Mouse (Mus musculus) olfactory bulb, adult 2 months (tissue): ENCODE results near the gene Lyl1. TPM values are rescaled to one million over a fixed set of nuclear protein-coding genes. Genes with fewer than 3 reads are reported as not detected.
"Not testable (repeated sequence)": the region's sequence is repeated elsewhere in the genome, so short reads cannot be mapped to it uniquely, and the experiment has no call there.

Source experiments
- H3K27ac ChIP-seq: fragments of 200-500 bp; 2 replicates; pipeline ENCODE4 v1.5.1; 2012; ENCODE audit warnings: low read depth, low read length; ENCODE audit not compliant: insufficient read depth
- H3K4me1 ChIP-seq: fragments of 200-500 bp; 2 replicates; pipeline ENCODE4 v1.6.1; 2012; ENCODE audit warnings: low read length; ENCODE audit not compliant: control insufficient read depth, insufficient read depth
- H3K4me3 ChIP-seq: fragments of 200-500 bp; 2 replicates; pipeline ENCODE4 v1.5.1; 2012; ENCODE audit warnings: mild to moderate bottlenecking, low read depth, low read length, moderate library complexity; ENCODE audit not compliant: insufficient read depth
- CTCF ChIP-seq: fragments of 200-500 bp; IDR thresholded peaks from 2 replicates; pipeline ENCODE4 v1.5.1; 2012; ENCODE audit warnings: low read depth, mild to moderate bottlenecking, low read length, moderate library complexity; ENCODE audit not compliant: insufficient read depth
- POLR2A ChIP-seq: fragments of 200-500 bp; IDR thresholded peaks from 2 replicates; pipeline ENCODE4 v1.6.1; 2012; ENCODE audit warnings: mild to moderate bottlenecking, low read depth, low read length, moderate library complexity; ENCODE audit not compliant: insufficient read depth
- WGBS: fragments of 180-500 bp; shearing (Covaris S2); methylation state at CpG from one replicate; pipeline ENCODE4 v1.1.7; 2018; 5-methylcytosine and 5-hydroxymethylcytosine counted together
- polyA plus RNA-seq: library from polyadenylated mRNA; stranded (reverse); fragments of >200 nt; gene quantifications from 2 replicates; pipeline ENCODE4 v1.2.4, GENCODE M21; 2012; ENCODE audit warnings: low replicate concordance; ENCODE audit not compliant: missing spikeins, insufficient read depth, insufficient read length

The Lyl1 gene
- polyA plus RNA-seq, 1 experiment: not detected

DNA sequence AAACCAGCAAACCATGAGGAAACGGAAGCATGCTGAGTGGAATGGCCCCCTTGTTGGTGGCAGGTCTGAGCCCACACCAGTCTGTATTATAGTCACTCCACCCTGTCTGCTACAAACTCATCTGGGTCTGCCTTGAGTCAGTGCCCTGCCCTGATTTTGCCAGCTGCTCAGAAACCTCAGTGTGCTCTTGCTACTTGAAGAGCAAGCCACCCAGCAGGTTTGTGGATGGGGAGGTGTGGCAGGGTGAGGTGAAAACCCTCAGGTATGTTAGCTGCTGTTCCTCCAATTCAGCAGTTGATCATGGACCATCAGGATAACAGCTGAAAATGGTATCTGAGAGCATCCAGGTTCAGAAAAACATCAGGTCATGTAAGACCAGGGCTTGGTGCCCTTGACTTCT is 33.2 kb upstream of the Lyl1 start:
- 56% methylated on average over 1 of the region's 1 CpGs for WGBS
- TF ChIP-seq CTCF: no peak
- TF ChIP-seq POLR2A: no peak
- Histone ChIP-seq H3K27ac (no peak overlapping the region), H3K4me1 (peaks cover 8% of the 10 kb centered on the region), H3K4me3 (no peak overlapping the region)

GRCm38 (mm10) chr8:84668731-84669485 is 32.3 kb upstream of the Lyl1 start:
- Histone ChIP-seq H3K4me3 (no peak overlapping the region), H3K27ac (no peak overlapping the region), H3K4me1 (peaks cover 4% of the 10 kb centered on the region; the same call in 1 of the 2 replicates)
- 75% methylated on average over 6 of the region's 6 CpGs for WGBS
- no peak for TF ChIP-seq POLR2A
- TF ChIP-seq CTCF: no peak

GRCm38 (mm10) chr8:84670295-84671006 is 30.8 kb upstream of the Lyl1 start:
- not testable (repeated sequence) for H3K4me3 ChIP-seq, H3K4me1 ChIP-seq, H3K27ac ChIP-seq
- WGBS: 93% methylated on average over 5 of the region's 5 CpGs

DNA sequence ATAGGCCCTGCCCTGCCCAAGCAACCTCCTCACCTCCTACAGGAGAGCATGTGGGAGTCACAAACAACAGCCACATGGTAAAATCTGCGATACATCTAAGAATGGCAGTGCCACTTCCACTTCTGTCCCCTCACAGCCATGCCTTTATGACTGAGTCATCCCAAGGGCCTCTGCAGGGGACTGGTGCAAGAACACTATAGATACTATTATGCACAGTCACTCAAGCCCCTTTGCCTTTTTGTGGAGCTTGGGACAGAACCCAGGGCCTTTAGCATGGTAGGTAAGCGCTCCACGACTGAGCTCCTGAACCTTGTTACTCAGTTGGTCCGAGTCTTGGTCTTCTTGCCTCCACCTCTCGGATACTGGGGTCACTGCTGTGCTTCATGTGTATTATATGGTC is 24.0 kb upstream of the Lyl1 start:
- Histone ChIP-seq H3K27ac (no peak overlapping the region), H3K4me1 (peaks cover 1% of the 10 kb centered on the region; the same call in 1 of the 2 replicates), H3K4me3 (no peak overlapping the region)
- TF ChIP-seq POLR2A: no peak
- no peak for TF ChIP-seq CTCF
- WGBS: 87% methylated on average over 5 of the region's 5 CpGs

GRCm38 (mm10) chr8:84681476-84681875 is 19.8 kb upstream of the Lyl1 start:
- 56% methylated on average over 2 of the region's 2 CpGs for WGBS
- H3K27ac ChIP-seq: no peak overlapping the region
- no peak for TF ChIP-seq POLR2A
- TF ChIP-seq CTCF: no peak

GRCm38 (mm10) chr8:84682257-84682656 is 19.0 kb upstream of the Lyl1 start:
- Histone ChIP-seq H3K4me3 (no peak overlapping the region), H3K27ac (no peak overlapping the region), H3K4me1 (peaks cover 22% of the 10 kb centered on the region)
- 77% methylated on average over 2 of the region's 2 CpGs for WGBS
- TF ChIP-seq POLR2A: no peak
- no peak for TF ChIP-seq CTCF

More at GRCm38 (mm10) chr8:84681476-84681875, 19.8 kb upstream of the Lyl1 start:
- H3K4me1 ChIP-seq: peaks cover 18% of the 10 kb centered on the region
- H3K4me3 ChIP-seq: no peak overlapping the region

DNA sequence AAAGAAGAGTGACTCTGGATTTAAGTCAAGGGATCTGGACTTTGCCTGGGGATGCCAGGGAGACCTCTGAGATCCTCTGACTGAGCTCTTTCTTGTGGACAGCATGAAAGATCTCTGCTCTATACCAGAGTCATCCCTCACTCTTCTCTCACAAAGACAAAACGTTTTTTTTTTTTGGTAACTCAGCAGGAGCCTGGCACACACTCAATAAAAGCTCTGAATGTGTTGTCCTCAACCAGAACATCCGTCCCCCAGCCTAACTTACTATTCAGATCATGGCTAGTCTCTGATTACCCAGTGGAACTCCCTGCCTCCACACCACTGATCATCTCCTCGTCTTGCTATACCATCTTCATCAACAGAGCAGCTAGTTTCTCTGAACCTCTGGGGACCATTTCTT is 16.7 kb upstream of the Lyl1 start:
- Histone ChIP-seq H3K4me3 (no peak overlapping the region), H3K4me1 (peaks cover 23% of the 10 kb centered on the region), H3K27ac (no peak overlapping the region)
- 26% methylated on average over 3 of the region's 3 CpGs for WGBS
- no peak for TF ChIP-seq CTCF

- Histone ChIP-seq H3K27ac (no peak within 1 kb of the TSS), H3K4me1 (peaks cover 26% of the 10 kb centered on the region), H3K4me3 (peak within 1 kb of the TSS; percentile 96)
- 6% methylated on average over 20 of the region's 20 CpGs for WGBS
- TF ChIP-seq POLR2A (no peak), CTCF (no peak)
Observed at GRCm38 (mm10) chr8:84686191-84687002, 14.9 kb upstream of the Lyl1 start, which contains the start of gene Trmt1. TSS of gene Trmt1 (plus strand) at chr8:84686307.
